Mouse (Mus musculus): ENCODE results near the gene Nipsnap2.
"Not testable (repeated sequence)": the region's sequence is repeated elsewhere in the genome, so short reads cannot be mapped to it uniquely, and the experiment has no call there.

The Nipsnap2 gene

DNA sequence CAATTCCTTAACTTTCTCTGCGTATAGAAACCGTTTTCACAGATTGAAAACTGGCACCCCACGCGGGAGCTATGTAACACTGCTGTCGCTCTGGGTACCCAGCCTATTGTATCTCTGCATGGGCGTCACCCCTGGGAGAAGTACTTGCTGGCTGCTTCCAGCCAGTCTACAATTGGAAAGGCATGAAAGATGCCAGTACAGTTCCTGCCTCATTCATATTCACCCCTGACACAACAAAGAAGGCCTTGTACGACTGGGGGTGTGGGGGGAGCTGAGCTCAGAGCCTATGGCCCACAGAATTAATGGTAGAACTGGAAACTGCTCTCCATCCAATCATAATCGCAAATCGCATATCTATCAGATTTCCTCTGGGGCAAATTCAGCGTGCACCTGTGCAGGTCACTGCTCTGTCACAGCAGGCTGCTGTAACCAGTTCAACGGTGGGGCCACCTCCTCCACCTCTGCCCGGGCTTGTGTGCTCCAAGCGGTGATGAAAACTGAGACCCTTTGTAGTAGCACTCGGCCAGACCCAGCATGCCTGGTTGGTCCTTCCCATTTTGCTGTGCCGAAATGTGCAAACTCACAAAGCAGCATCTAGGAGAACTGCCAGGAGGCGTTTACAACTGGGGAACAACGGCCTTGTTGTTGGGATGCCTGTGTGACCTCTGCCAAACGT, 37.1 kb downstream of the Nipsnap2 start:
- DNase-seq: peak; percentile 19

DNA sequence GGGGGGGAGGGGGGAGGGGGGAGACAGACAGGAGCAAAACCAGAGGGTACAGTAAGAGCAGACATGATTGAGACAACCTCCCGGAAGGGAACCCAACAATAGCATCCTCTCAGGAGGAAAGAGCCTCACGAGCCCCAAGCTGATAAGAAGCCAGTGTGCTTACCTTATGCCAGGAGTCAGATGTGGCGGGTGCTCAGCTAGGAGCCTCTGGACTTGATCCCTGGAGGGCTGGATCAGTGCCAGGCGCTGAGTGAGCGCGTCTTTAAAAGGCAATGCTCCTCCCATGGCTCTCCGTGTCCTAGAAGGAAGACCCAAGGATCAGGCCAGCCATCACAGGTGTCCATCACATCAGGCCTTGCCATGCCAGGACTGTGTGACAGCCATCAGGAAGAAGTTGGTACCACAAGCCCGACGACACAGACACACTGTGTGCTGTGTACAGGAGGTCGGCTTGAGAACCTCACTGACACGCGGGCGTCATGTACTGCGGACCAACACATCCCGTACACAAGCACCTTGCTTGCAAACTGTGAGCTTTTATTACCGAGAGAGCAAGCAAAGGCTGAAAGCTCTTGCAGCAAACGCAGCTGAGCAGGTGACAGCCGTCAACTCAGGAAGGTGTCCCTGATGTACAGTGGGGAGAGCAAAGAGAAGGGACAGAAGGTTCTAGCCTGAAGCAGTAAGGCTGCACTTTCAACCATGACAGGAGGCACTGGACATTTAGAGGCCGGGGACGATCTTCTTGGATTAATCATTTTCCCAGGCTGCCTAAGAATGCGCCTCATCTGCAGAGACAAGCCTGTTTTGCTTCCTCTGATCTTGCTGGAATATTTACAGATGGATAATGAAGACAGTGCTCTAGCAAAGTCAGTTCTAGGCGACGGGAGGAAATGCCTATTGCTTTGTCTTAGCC, 45.8 kb downstream of the Nipsnap2 start:
- no peak for DNase-seq

DNA sequence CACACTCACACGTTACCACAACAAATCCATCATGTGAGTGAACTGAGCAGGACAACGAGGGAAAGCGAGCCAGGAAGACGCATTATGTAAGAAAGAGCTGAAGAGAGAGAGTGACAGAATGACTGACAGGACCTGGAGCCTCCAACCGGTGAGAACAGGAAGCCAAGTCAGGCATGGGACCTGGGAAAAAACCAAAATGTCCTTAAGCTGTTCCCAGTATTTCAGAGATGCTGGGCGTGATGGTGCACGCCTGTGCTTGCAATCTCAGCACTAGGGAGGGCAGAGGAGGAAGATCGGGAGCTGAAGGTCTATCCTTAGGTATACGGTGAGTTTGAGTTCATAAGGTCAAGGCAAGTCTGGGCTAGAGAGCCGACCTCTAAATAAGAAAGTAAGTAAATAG, 47.6 kb downstream of the Nipsnap2 start:
- no peak for DNase-seq

DNA sequence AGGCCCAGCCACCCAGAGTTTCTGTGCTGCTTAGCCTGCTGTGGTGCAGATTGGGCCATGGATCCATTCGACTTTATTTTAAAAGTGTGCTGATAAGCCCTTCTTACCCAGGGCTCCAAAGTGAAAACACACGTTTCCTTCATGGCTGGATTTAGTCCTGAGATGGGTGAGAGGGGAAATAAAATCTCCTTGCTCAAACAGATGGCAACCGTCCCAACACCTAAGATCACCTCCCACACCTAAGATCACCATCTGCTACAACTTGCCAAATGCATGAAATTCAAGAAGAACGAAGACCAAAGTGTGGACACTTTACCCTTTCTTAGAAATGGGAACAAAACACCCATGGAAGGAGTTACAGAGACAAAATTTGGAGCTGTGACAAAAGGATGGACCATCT, 48.5 kb downstream of the Nipsnap2 start:
- DNase-seq: not testable (repeated sequence)

DNA sequence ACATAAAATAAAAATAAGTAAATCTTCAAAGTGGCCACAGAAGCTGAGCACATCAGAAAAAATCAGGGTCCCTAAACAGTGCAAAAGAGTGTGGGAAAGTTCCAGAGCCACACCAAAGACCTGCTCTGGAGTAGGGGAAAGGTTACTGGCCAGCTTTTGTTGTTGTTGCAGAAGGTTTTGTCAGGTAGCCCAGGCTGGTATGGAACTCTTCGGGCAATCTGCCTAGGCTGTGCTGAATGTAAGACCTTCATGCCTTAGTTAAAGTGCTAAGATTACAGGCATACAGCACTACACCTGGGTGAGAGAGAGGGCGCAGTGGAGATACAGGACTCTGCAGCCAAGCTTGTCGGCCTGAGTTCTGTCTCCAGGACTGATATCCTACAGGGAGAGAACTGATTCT, 49.8 kb downstream of the Nipsnap2 start:
- no peak for DNase-seq

DNA sequence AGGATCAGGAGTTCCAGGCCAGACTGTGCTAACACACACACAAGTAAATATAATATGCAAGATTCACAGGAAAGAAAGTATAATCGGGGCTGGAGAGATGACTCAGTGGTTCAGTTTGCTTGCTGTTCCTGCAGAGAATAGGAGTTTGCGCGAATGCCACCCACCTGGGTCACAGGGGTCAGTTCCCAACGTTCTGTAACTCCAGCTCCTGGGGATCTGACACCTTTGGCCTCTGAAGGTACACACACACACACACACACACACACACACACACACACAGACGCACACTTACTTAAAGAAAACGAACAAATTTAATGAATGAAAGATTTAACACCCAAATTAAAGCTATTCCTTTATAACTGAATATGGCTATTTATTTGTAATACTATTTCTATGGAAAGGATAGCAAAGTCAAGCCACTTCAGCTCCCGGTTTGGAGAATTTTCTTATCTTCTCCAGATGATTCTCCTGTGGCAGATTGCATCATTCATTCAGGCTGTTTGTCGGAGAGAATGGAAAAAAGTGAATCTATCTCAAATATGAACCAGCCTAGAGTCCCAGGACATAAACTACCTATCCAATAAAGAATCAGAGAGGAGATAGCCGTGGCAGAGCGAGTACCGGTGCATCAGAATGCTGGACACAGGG, 53.6 kb downstream of the Nipsnap2 start:
- no peak for DNase-seq

DNA sequence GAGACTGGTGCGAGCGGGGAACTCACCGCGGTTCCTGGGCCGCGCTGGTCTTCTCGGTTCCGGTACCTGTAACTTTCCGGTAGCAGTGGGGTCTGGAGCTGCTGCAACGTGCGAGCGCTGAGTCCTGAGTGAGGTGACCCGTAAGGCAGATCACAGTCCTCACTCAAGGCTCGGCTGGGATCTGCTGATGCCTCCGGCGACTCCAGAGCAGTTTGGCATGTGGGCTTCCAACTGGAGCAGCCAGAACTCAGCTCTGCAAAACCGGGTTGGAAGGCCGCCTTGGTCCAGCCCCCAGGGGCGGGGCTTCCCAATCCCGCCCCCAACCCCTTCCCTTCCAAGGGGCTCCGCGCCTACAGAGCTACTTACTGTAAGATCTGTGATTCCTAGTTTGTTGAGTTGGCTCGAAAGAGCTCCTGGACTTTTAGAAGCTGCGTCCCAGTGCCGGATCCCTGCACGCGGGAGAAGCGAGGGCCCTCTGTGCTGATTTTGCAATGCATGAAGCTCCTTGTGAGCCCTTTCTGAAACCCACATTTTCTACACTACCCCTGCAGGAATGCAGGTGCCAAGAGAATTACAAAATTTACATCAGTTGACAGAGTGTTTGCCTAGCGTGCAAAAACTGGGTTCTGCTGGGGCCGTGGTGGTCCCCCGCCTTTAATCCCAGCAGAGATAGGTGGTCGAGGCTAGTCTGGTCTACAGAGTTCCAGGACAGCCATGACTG, 54.3 kb downstream of the Nipsnap2 start:
- DNase-seq: peak; percentile 91

DNA sequence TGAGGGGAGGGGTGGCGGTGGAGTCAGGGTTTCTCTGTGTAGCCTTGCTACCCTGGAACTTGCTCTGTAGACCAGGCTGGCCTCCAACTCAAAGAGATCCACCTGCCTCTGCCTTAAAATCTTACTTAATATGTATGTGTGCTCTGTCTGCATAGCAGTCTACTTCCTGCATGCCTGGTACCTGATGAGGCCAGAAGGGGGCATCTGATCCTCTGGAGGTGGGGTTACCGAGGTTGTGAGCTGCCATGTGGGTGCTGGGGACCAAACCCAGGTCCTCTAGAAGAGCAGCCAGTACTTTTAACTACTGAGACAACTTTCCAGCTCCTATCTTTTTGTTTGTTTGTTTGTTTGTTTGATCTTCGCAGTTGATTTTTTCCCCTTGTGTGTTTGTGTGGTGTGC, 55.3 kb downstream of the Nipsnap2 start:
- no peak for DNase-seq

DNA sequence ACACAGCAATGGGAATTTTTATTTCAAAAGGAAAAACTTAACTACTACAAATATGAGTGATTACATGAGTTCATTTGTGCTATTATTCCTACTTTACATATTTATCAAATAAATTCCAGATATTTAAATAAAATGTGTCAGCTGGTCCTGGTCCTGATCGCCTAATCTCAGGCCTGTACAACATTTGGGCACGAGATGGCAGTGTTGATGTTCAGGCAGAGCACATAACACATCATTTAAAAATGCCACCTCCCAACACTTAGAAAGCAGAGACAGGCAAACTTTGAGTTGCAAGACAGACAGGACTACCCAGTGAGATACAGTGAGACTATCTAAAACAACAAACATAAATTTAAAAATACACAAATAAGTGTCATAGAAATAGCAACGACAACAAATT, 57.3 kb downstream of the Nipsnap2 start:
- peak; percentile 38 for DNase-seq

DNA sequence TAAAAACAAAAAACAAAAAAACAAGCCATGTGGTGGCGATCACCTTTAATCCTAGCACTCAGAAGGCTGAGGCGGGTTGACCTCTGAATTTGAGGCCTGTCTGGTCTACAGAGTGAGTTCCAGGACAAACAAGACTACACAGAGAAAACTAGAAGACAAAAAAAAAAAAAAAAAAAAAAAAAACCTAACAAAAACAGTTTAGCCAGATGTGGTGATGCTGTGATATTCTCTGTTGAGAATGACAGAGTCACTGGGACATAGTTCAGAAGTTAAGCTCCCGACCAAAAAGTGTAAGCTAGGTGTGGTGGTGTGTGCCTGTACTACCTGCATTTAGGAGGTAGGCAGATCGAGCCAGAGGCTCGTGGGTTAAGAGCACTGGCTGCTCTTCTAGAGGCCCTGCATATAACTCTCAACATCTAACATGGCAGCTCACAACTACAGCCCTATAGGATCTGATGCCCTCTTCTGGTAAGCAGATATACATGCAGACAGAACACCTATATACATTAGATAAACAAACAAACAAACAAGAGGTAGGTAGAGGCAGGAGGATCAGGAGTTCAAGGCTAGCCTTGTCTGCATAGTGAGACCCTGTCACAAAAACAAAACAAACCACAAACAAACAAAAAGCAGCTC, 60.5 kb downstream of the Nipsnap2 start:
- DNase-seq: no peak

DNA sequence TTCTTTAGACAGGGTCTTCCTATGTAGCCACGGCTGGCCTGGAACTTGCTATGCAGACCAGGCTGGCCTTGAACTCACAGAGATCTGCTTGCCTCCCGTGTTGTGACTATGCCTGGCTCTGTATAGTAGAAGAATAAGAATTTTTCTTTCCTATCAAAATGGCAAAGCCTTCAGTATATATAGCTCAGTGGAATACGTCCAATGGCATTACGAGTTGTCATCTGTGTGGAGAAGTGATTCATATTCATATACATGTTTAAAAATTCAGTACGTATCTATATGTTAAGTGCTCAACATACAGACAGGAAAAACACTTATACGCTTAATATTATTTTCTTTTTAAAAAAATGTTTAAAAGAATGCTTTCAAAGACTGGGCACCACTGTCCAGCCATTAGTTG, 61.3 kb downstream of the Nipsnap2 start:
- DNase-seq: no peak

DNA sequence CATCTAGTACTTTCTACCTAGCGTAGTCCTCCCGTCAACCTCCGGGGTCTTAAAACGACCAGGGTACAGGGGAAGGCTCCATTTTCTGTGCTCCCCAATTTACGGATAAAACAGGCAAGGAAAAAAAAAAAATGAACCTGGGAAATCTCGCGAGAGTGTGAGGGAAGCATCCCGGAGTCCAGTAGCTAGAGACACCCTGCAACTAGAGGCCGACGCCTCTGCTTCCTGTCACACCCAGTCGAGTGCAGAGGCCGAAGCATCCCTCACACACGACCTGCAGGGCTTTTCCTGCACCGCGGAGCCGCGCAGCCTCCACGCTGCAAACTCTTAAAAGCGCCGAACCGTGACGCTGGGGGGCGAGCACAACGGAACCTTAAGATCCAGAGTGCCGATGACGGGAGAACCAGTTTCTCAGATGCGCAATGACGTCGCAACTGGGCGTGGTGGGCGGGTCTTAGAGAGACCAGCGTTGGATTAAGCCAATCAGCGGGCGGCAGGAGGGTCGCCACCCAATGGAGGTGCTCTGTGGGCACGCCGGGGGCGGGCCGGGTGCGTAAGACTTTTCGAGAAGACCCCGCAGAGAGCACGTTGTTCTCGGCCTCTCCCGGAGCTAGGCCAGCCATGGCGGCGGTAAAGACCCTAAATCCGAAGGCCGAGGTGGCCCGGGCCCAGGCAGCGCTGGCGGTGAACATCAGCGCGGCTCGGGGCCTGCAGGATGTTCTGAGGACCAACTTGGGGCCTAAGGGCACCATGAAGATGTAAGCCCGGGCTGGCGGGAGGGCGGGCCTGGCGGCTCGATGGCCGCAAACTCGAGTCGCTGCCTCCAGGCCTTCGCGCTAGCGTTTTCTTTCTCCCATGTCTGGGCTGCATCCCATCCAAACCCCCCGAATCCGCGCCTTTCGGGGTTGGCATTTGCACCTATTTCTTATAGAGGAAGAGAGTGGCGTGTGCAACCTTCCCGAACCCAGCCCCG, 62.2 kb downstream of the Nipsnap2 start, which contains the start of gene Psph:
Gene Psph, minus strand, starts transcription at position 632 of the 973 bp plus-strand sequence.
- DNase-seq: peak; percentile 100

DNA sequence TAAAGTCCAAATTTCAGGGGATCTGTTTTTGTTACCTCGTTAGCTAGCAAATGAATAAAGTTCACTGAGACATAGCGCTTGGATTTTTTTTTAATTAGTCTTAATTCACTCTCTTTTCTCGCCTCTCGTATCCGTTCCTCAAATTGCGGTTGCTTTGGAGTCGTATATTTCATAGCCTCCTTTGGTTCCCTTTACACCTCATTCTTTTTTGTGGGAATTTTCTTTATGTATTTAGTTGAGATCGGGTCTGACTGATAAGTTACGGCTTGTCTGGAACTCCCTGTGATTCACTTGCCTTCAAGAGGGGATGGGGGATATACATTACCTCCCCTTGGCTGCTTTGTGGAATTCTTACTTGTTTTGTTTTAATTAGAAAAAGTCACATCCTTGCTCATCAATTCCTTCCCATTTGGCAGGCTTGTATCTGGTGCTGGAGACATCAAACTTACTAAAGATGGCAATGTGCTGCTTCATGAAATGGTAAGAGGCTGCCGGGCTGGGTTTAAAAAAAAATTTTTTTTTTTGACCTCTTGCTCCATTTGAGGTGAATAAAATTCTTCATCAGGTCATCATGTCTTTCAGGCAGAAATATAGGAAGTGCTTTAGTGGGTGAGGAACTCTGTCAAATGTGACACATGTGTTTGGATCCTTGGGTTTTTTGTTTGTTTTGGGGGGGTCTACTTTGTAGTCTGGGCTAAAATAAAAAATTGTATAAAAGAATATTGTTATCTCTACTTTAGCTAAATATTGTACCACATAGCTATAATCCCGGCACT, 63.1 kb downstream of the Nipsnap2 start:
- DNase-seq: no peak

DNA sequence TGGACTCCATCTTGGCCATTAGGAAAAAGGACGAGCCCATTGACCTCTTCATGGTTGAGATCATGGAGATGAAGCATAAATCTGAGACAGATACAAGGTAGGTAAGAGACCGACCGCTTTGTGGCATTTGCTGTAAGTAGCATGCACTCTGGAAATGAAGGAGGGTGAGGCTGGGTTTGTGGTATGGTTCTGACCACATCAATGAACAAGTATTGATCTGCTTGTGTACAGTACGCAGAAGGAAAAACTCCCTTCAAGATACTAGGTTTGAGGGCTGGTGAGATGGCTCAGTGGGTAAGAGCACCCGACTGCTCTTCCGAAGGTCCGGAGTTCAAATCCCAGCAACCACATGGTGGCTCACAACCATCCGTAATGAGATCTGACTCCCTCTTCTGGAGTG, 65.7 kb downstream of the Nipsnap2 start:
- DNase-seq: not testable (repeated sequence)
